Mouse (Mus musculus) limb, embryonic 14.5 days (tissue): Measurements from ENCODE around the gene Pde4a. TPM values are rescaled to one million over a fixed set of nuclear protein-coding genes. Genes with fewer than 3 reads are reported as not detected.
A peak's percentile ranks its signal among the peaks of the same experiment; 100 is the strongest.

Source experiments
- ATAC-seq: fragments of 200-750 bp; cut with Nextera tagmentation; 2 replicates; pipeline ENCODE4 v1.8.0; 2017; ENCODE audit warnings: low read depth, moderate number of reproducible peaks, moderate TSS enrichment; ENCODE audit not compliant: low FRiP score
- DNase-seq: peaks from one replicate; pipeline ENCODE4 v3.0.0-alpha.2; 2015; ENCODE audit warnings: low spot score
- H3K27ac ChIP-seq: fragments of 300-500 bp; sonication (generic); replicated peaks from 2 replicates; pipeline ENCODE4 v1.5.1; 2014; ENCODE audit warnings: low read depth, mild to moderate bottlenecking, low read length, moderate library complexity, mixed read lengths
- H3K27me3 ChIP-seq: fragments of 300-500 bp; sonication (generic); 2 replicates; pipeline ENCODE4 v1.6.1; 2014; ENCODE audit warnings: low read length, mixed read lengths; ENCODE audit not compliant: control insufficient read depth, insufficient read depth
- H3K36me3 ChIP-seq: fragments of 300-500 bp; sonication (generic); 2 replicates; pipeline ENCODE4 v1.6.1; 2014; ENCODE audit warnings: mild to moderate bottlenecking, low read length, moderate library complexity, mixed read lengths; ENCODE audit not compliant: control insufficient read depth, insufficient read depth
- H3K4me1 ChIP-seq: fragments of 300-500 bp; sonication (generic); 2 replicates; pipeline ENCODE4 v1.6.1; 2014; ENCODE audit warnings: antibody characterized with exemption, low read length, mixed read lengths; ENCODE audit not compliant: control insufficient read depth, insufficient read depth
- H3K4me2 ChIP-seq: fragments of 300-500 bp; sonication (generic); replicated peaks from 2 replicates; pipeline ENCODE4 v1.6.1; 2014; ENCODE audit warnings: low read depth, mild to moderate bottlenecking, low read length, moderate library complexity; ENCODE audit not compliant: severe bottlenecking
- H3K4me3 ChIP-seq: fragments of 300-500 bp; sonication (generic); replicated peaks from 2 replicates; pipeline ENCODE4 v1.5.1; 2014; ENCODE audit warnings: low read length
- H3K9ac ChIP-seq: fragments of 300-500 bp; sonication (generic); 2 replicates; pipeline ENCODE4 v1.6.1; 2014; ENCODE audit warnings: mild to moderate bottlenecking, low read depth, low read length, moderate library complexity; ENCODE audit not compliant: severe bottlenecking
- H3K9me3 ChIP-seq: fragments of 300-500 bp; sonication (generic); 2 replicates; pipeline ENCODE4 v1.6.1; 2016; ENCODE audit warnings: low read length; ENCODE audit not compliant: control insufficient read depth
- POLR2A ChIP-seq: fragments of 200-500 bp; IDR thresholded peaks from 2 replicates; pipeline ENCODE4 v1.8.0; 2012; ENCODE audit warnings: inconsistent platforms, mild to moderate bottlenecking, moderate library complexity, borderline replicate concordance; ENCODE audit not compliant: insufficient read depth, insufficient read length; ENCODE audit errors: extremely low read depth
- WGBS: fragments of 180-500 bp; shearing (Covaris S2); extraction: QIAGEN DNeasy Blood & Tissue Kit; methylation state at CpG from one replicate; pipeline ENCODE4 v1.1.7; 2014; 5-methylcytosine and 5-hydroxymethylcytosine counted together
- polyA plus RNA-seq, 2 experiments: library from polyadenylated mRNA; depleted of rRNA in 1 of 2; stranded (reverse) in 1 of 2; unstranded in 1 of 2; fragments of >200 nt; fragmentation: Nextera tagmentation in 1 of 2; extraction: Ambion mirVana in 1 of 2; gene quantifications; 2 replicates each; pipeline versions ENCODE4 v1.2.1 to v1.2.3; 2012 to 2014

Pde4a gene
- polyA plus RNA-seq, 2 experiments, result 4.4 to 5.7 TPM

DNA sequence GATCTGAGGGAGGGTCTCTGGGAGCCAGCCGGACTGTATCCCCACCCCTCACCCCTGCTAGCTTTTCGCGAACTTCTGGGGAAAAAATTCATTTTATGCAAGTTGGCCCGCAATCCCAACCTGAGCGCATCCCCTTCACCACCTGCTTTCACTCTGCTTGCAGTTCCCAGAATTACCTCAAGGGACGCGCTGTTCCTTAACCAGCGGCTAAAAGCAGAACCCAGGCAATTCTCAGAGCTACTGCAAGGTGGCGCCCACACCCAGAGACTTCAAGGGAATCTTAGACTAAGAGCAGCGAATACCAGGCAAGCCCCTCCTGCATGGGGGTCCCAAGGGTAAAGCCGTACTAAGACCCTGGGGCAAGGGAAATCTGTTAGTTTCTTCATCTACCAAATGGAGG lies 75.8 kb downstream of the Pde4a start:
- Histone ChIP-seq H3K4me1 (peaks cover 17% of the 10 kb centered on the region), H3K36me3 (peaks cover 8% of the 10 kb centered on the region), H3K27ac (no peak overlapping the region), H3K27me3 (peaks cover 43% of the 10 kb centered on the region), H3K9me3 (no peaks in the 10 kb centered on the region), H3K4me2 (no peak overlapping the region), H3K4me3 (no peak overlapping the region), H3K9ac (no peak overlapping the region)
- ATAC-seq, result no peak
- DNase-seq, result peak; percentile 87
- TF ChIP-seq POLR2A, result no peak
- WGBS, result 7% methylated on average over 11 of the region's 11 CpGs

GRCm38 (mm10) chr9:21243826-21244427 lies 78.4 kb downstream of the Pde4a start:
- Histone ChIP-seq H3K27me3 (peaks cover 63% of the 10 kb centered on the region), H3K4me2 (peak overlapping the region; percentile 92), H3K4me3 (peak overlapping the region; percentile 49), H3K4me1 (peaks cover 6% of the 10 kb centered on the region; the same call in 1 of the 2 replicates), H3K36me3 (no peaks in the 10 kb centered on the region), H3K9me3 (no peaks in the 10 kb centered on the region), H3K27ac (no peak overlapping the region), H3K9ac (peak overlapping the region; percentile 56)
- WGBS, result 13% methylated on average over 42 of the region's 42 CpGs
- TF ChIP-seq POLR2A, result no peak
- DNase-seq, result no peak
- ATAC-seq, result no peak

DNA sequence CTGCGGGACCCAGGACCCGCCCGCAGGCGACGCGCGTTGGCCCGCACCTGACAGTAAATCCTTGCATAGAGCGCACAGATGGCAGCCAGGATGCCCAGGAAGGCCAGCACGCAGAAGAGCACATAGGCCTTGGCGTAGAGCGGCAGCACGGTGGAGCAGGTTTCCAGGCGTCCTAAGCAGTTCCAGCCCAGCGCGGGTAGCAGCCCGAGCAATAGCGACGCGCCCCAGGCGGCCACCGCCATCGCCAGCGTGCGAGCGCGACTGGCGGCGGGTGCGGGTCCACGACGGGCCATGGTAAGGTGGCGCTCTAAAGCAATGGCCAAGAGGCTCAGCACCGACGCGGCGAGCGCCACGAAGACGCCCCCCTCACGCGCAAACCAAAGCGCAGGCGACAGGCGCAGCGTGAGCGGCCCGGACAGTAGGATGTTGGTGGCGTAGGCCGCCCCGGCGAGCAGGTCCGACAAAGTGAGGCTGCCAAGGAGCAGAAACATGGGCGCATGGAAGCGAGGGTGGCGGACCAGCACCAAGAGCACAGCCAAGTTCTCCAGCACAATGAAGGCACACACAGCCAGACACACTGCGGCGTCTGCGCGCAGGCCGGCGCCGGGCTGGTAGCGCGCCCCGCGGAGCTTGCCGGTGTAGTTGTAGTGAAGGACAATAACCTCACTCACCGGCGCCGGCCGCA lies 79.1 kb downstream of the Pde4a start:
- Histone ChIP-seq H3K4me3 (peak overlapping the region; percentile 49), H3K36me3 (no peaks in the 10 kb centered on the region), H3K27me3 (peaks cover 70% of the 10 kb centered on the region), H3K4me2 (peak overlapping the region; percentile 92), H3K4me1 (peaks cover 6% of the 10 kb centered on the region; the same call in 1 of the 2 replicates), H3K27ac (no peak overlapping the region), H3K9me3 (no peaks in the 10 kb centered on the region), H3K9ac (peak overlapping the region; percentile 56)
- TF ChIP-seq POLR2A, result no peak
- ATAC-seq (peak; percentile 19; the same call in 1 of the 2 replicates), DNase-seq (no peak)
- WGBS, result 3% methylated on average over 38 of the region's 72 CpGs

DNA sequence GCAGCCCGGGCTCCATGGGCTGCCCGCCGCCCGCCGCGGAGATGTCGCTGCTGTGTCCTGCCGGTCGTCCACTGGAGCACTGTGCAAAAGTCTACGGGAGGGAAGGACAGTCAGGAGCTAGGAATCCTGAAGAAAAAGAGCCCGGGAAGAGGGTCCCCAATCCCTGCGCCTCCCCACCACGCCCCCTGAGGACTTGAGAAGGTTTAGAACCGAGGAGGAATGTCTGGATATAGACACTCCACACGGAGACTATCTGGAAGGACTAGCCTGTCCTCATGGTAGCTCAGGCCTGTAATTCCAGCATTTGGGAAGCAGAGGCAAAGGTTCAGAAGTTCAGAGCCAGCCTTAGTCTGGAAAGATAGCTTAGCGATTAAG lies 79.6 kb downstream of the Pde4a start:
- H3K4me3 ChIP-seq, result peak overlapping the region; percentile 49
- H3K27ac ChIP-seq, result no peak overlapping the region
- peak overlapping the region; percentile 92 for H3K4me2 ChIP-seq
- DNase-seq (no peak), ATAC-seq (no peak)
- H3K36me3 ChIP-seq, result no peaks in the 10 kb centered on the region
- H3K9ac ChIP-seq, result peak overlapping the region; percentile 56
- no peak for TF ChIP-seq POLR2A
- H3K9me3 ChIP-seq, result no peaks in the 10 kb centered on the region
- peaks cover 6% of the 10 kb centered on the region; the same call in 1 of the 2 replicates for H3K4me1 ChIP-seq
- peaks cover 75% of the 10 kb centered on the region for H3K27me3 ChIP-seq
- 3% methylated on average over 16 of the region's 16 CpGs for WGBS

- Histone ChIP-seq H3K27ac (no peak overlapping the region), H3K9ac (no peak overlapping the region), H3K36me3 (no peaks in the 10 kb centered on the region), H3K4me2 (no peak overlapping the region), H3K4me1 (peaks cover 6% of the 10 kb centered on the region; the same call in 1 of the 2 replicates), H3K27me3 (peaks cover 81% of the 10 kb centered on the region), H3K9me3 (no peaks in the 10 kb centered on the region), H3K4me3 (no peak overlapping the region)
- ATAC-seq, result no peak
- TF ChIP-seq POLR2A, result no peak
- no peak for DNase-seq
- 79% methylated on average over 1 of the region's 1 CpGs for WGBS
Measured at GRCm38 (mm10) chr9:21246342-21246741, 80.8 kb downstream of the Pde4a start.
